Mouse (Mus musculus) forebrain, embryonic 11.5 days (tissue): ENCODE data around the gene Myh3. TPM values are rescaled to one million over a fixed set of nuclear protein-coding genes. Genes with fewer than 3 reads are reported as not detected.

Experiments used
- ATAC-seq: fragments of 200-750 bp; cut with Nextera tagmentation; replicated peaks from 2 replicates; pipeline ENCODE4 v1.8.0; 2017; ENCODE audit warnings: moderate TSS enrichment; ENCODE audit not compliant: low FRiP score
- DNase-seq: peaks from one replicate; pipeline ENCODE4 v3.0.0-alpha.2; 2017; ENCODE audit warnings: low spot score
- H3K27ac ChIP-seq: fragments of 300-500 bp; sonication (generic); 2 replicates; pipeline ENCODE4 v1.5.1; 2014; ENCODE audit warnings: low read depth, low read length
- H3K27me3 ChIP-seq: fragments of 300-500 bp; sonication (generic); 2 replicates; pipeline ENCODE4 v1.6.1; 2014; ENCODE audit warnings: mild to moderate bottlenecking, low read length, mixed read lengths; ENCODE audit not compliant: control insufficient read depth, insufficient read depth
- H3K36me3 ChIP-seq: fragments of 300-500 bp; sonication (generic); 2 replicates; pipeline ENCODE4 v1.6.1; 2014; ENCODE audit warnings: mild to moderate bottlenecking, low read length, moderate library complexity, mixed read lengths; ENCODE audit not compliant: control insufficient read depth, insufficient read depth
- H3K4me1 ChIP-seq: fragments of 300-500 bp; sonication (generic); replicated peaks from 2 replicates; pipeline ENCODE4 v1.6.1; 2014; ENCODE audit warnings: low read length, mixed read lengths; ENCODE audit not compliant: control insufficient read depth, insufficient read depth
- H3K4me2 ChIP-seq: fragments of 300-500 bp; sonication (generic); 2 replicates; pipeline ENCODE4 v1.6.1; 2014; ENCODE audit warnings: low read depth, mild to moderate bottlenecking, low read length, moderate library complexity, mixed read lengths; ENCODE audit not compliant: severe bottlenecking
- H3K4me3 ChIP-seq: fragments of 300-500 bp; sonication (generic); 2 replicates; pipeline ENCODE4 v1.5.1; 2014; ENCODE audit warnings: low read depth, low read length
- H3K9ac ChIP-seq: fragments of 300-500 bp; sonication (generic); 2 replicates; pipeline ENCODE4 v1.6.1; 2014; ENCODE audit warnings: low read length
- H3K9me3 ChIP-seq: fragments of 300-500 bp; sonication (generic); 2 replicates; pipeline ENCODE4 v1.6.1; 2016; ENCODE audit warnings: low read length, mixed read lengths; ENCODE audit not compliant: control insufficient read depth
- WGBS: fragments of 180-500 bp; shearing (Covaris S2); extraction: QIAGEN DNeasy Blood & Tissue Kit; methylation state at CpG from one replicate; pipeline ENCODE4 v1.1.7; 2014; 5-methylcytosine and 5-hydroxymethylcytosine counted together
- polyA plus RNA-seq: library from polyadenylated mRNA; unstranded; fragments of >200 nt; fragmentation: Nextera tagmentation; extraction: Ambion mirVana; gene quantifications from 2 replicates; pipeline ENCODE4 v1.2.1, GENCODE M21; 2014

The Myh3 gene
- polyA plus RNA-seq, 1 experiment from 2014 or later: 0.48 TPM

- DNase-seq: peak; percentile 36
These were observed 25.2 kb downstream of the Myh3 start for GRCm38 (mm10) chr11:67103256-67103655.

DNA sequence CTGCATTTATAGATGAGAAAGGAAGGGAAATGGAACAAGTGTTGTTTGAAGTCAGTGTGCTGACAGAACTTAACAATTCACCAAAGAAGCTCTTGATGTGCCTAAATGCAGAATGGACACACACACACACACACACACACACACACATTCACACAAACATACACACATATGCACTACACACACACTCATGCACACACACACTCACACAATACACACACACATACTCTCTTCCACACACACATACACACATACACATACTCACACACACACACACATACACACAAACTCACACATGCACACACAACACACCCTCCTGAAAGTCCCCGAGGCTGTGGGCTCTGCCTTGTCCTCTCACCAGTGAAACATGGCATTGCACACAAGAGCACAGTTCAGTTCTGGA is 26.1 kb downstream of the Myh3 start:
- ATAC-seq: no peak
- Histone ChIP-seq H3K4me3 (no peak overlapping the region), H3K4me2 (no peak overlapping the region), H3K9ac (no peak overlapping the region), H3K36me3 (no peaks in the 10 kb centered on the region), H3K4me1 (no peaks in the 10 kb centered on the region), H3K27ac (no peak overlapping the region), H3K9me3 (no peaks in the 10 kb centered on the region), H3K27me3 (no peaks in the 10 kb centered on the region)
- peak; percentile 25 for DNase-seq
- 92% methylated on average over 1 of the region's 1 CpGs for WGBS

More at GRCm38 (mm10) chr11:67103256-67103655, 25.2 kb downstream of the Myh3 start:
- Histone ChIP-seq H3K4me2 (no peak overlapping the region), H3K9me3 (no peaks in the 10 kb centered on the region), H3K4me3 (no peak overlapping the region), H3K27me3 (no peaks in the 10 kb centered on the region), H3K27ac (no peak overlapping the region), H3K9ac (no peak overlapping the region), H3K4me1 (no peaks in the 10 kb centered on the region), H3K36me3 (no peaks in the 10 kb centered on the region)
- 86% methylated on average over 9 of the region's 9 CpGs for WGBS
- ATAC-seq: no peak

- Histone ChIP-seq H3K4me2 (no peak overlapping the region), H3K27me3 (no peaks in the 10 kb centered on the region), H3K27ac (no peak overlapping the region), H3K9ac (no peak overlapping the region), H3K9me3 (no peaks in the 10 kb centered on the region), H3K4me1 (no peaks in the 10 kb centered on the region), H3K4me3 (no peak overlapping the region), H3K36me3 (no peaks in the 10 kb centered on the region)
- peak; percentile 27 for DNase-seq
- ATAC-seq: no peak
- 79% methylated on average over 11 of the region's 11 CpGs for WGBS
These were observed 26.6 kb downstream of the Myh3 start for GRCm38 (mm10) chr11:67104714-67105113.

DNA sequence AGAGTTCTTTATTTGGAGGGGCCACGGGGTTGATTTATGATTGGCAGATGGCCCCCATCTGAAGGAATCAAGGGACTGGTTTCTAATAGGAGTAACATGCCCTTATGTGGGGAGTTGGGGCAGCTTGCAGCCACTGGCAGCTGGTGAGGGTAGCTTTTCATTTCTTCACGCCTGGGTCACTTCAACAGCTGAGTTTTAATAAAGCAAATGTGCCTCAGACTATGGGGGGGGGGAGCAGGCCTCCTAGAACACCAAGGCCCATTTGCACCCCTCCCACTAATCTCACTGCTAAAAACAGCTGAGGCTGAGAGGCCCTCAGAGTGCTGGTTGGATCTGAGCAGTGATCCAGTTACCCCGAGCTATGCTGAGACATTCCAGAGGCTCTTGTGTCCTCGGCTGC is 27.6 kb downstream of the Myh3 start:
- Histone ChIP-seq H3K4me3 (no peak overlapping the region), H3K36me3 (no peaks in the 10 kb centered on the region)
- WGBS: 67% methylated on average over 4 of the region's 4 CpGs

DNA sequence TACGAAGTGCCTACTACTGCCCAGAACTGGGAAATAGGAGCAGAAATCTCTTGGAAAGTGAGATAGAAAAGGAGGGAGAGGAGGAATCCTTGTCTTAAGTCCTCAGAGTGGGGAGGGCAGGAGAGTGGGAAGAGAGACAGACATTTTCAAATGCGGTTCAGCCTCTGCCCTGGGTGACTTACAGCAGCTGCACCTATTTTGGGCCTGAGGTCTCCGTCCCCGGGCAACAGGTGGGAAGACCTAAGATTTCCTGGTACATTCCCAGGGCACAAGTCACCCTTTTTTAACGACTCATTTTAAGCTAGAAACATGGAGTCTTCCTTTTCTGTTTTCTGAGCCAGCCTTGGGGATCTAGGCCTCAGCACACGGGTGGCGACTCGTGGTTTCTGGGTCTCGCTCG is 28.9 kb downstream of the Myh3 start:
- Histone ChIP-seq H3K4me2 (no peak overlapping the region), H3K4me1 (no peaks in the 10 kb centered on the region), H3K27me3 (no peaks in the 10 kb centered on the region), H3K4me3 (no peak overlapping the region), H3K27ac (no peak overlapping the region), H3K36me3 (no peaks in the 10 kb centered on the region), H3K9me3 (no peaks in the 10 kb centered on the region), H3K9ac (no peak overlapping the region)
- 80% methylated on average over 10 of the region's 10 CpGs for WGBS
- no peak for DNase-seq
- ATAC-seq: no peak

More for the DNA sequence above, 27.6 kb downstream of the Myh3 start:
- ATAC-seq: no peak
- Histone ChIP-seq H3K27ac (no peak overlapping the region), H3K9ac (no peak overlapping the region), H3K27me3 (no peaks in the 10 kb centered on the region), H3K9me3 (no peaks in the 10 kb centered on the region), H3K4me1 (no peaks in the 10 kb centered on the region), H3K4me2 (no peak overlapping the region)
- peak; percentile 47 for DNase-seq

GRCm38 (mm10) chr11:67110168-67110948 is 32.3 kb downstream of the Myh3 start:
- Histone ChIP-seq H3K9ac (no peak overlapping the region), H3K4me2 (no peak overlapping the region), H3K36me3 (no peaks in the 10 kb centered on the region), H3K27me3 (no peaks in the 10 kb centered on the region), H3K4me1 (no peaks in the 10 kb centered on the region), H3K4me3 (no peak overlapping the region), H3K27ac (no peak overlapping the region), H3K9me3 (no peaks in the 10 kb centered on the region)
- peak; percentile 84 for DNase-seq
- ATAC-seq: no peak
- 36% methylated on average over 5 of the region's 5 CpGs for WGBS

DNA sequence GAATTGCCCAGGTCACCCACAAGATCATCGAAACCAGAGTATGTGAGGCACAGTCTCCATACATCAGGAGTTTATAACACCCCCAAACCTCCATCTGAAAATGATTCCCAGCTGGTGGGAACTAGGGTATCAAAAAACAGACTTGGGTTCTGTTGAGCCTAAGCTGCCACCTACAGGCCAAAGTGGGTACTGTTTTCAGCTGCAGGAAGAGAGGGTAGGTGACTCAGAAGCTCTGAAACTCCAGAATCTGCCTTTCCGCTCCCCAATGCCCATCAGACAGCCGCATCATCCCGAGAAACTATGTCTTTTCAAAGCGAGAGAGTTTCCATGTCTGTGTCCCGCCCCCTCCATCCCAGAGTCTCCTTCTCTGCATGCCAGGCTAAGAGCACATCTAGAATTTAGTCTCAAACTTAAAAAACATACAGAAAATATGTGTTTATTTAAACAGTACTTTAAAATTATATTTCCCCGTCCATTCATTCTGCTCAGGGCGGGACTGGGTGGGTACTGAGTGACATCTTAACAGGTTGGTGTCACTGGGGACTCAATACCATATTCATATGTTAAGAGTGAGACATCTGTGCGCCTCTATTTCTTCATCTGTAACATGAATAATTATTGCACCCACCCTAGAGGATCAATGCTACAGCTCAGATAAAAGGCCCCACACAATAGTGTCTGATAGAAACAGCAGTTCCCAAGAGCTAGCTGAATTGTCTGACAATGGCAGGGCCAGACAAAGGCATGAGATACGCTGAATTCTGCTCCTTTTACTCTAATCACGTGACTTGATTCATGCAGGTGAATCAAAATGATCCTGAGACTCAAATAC is 34.1 kb downstream of the Myh3 start:
- H3K4me1 ChIP-seq: no peaks in the 10 kb centered on the region
- no peak overlapping the region for H3K27ac ChIP-seq
- H3K9me3 ChIP-seq: no peaks in the 10 kb centered on the region
- H3K27me3 ChIP-seq: no peaks in the 10 kb centered on the region
- H3K4me3 ChIP-seq: no peak overlapping the region
- WGBS: 33% methylated on average over 11 of the region's 11 CpGs
- no peak overlapping the region for H3K4me2 ChIP-seq
- H3K9ac ChIP-seq: no peak overlapping the region
- H3K36me3 ChIP-seq: no peaks in the 10 kb centered on the region
- DNase-seq: peak; percentile 82
- 0 out of 2 replicates have a peak, but pooled peaks have one; percentile 42 for ATAC-seq

GRCm38 (mm10) chr11:67112851-67113202 is 34.7 kb downstream of the Myh3 start:
- no peak overlapping the region for H3K4me3 ChIP-seq
- no peaks in the 10 kb centered on the region for H3K27me3 ChIP-seq
- WGBS: 42% methylated on average over 11 of the region's 11 CpGs
- H3K27ac ChIP-seq: no peak overlapping the region
- H3K9ac ChIP-seq: no peak overlapping the region
- no peaks in the 10 kb centered on the region for H3K36me3 ChIP-seq
- ATAC-seq (0 out of 2 replicates have a peak, but pooled peaks have one; percentile 7), DNase-seq (peak; percentile 87)
- H3K9me3 ChIP-seq: no peaks in the 10 kb centered on the region
- no peak overlapping the region for H3K4me2 ChIP-seq
- no peaks in the 10 kb centered on the region for H3K4me1 ChIP-seq
